Mouse (Mus musculus): ENCODE measurements around the gene Rtn4rl1. TPM values are rescaled to one million over a fixed set of nuclear protein-coding genes. Genes with fewer than 3 reads are reported as not detected.

The Rtn4rl1 gene
- polyA plus RNA-seq, 1 experiment from 2014 or later: 4.2 TPM

- DNase-seq (ENCODE audit: low spot score) (no peak), ATAC-seq (replicated peaks; ENCODE audit: low FRiP score, low read depth) (peak; percentile 38; the same call in 1 of the 2 replicates)
- peak overlapping the region; percentile 71 for H3K27ac ChIP-seq
- H3K4me1 ChIP-seq (replicated peaks; ENCODE audit: insufficient read depth, low read length): peaks cover 14% of the 10 kb centered on the region; the same call in 1 of the 2 replicates
- TF ChIP-seq CTCF (IDR thresholded peaks at IDR 0.05; ENCODE audit: low read depth): no peak
- H3K4me3 ChIP-seq (replicated peaks; ENCODE audit: low read depth, low read length): no peak overlapping the region
- peaks cover 14% of the 10 kb centered on the region; the same call in 1 of the 2 replicates for H3K36me3 ChIP-seq (ENCODE audit: insufficient read depth, low read length)
- no peaks in the 10 kb centered on the region for H3K27me3 ChIP-seq (ENCODE audit: insufficient read depth, low read length)
- H3K4me2 ChIP-seq (ENCODE audit: low read length): no peak overlapping the region
- no peaks in the 10 kb centered on the region for H3K9me3 ChIP-seq (replicated peaks; ENCODE audit: low read length)
- WGBS: 81% methylated on average over 14 of the region's 14 CpGs
- no peak overlapping the region for H3K9ac ChIP-seq (ENCODE audit: low read depth, low read length)
Measured at GRCm38 (mm10) chr11:75158432-75158831, 35.2 kb upstream of the Rtn4rl1 start.

GRCm38 (mm10) chr11:75159564-75159963 is 34.0 kb upstream of the Rtn4rl1 start:
- TF ChIP-seq CTCF (IDR thresholded peaks at IDR 0.05; ENCODE audit: low read depth): peak; percentile 66
- no peaks in the 10 kb centered on the region for H3K9me3 ChIP-seq (replicated peaks; ENCODE audit: low read length)
- no peaks in the 10 kb centered on the region for H3K27me3 ChIP-seq (ENCODE audit: insufficient read depth, low read length)
- no peak overlapping the region for H3K4me3 ChIP-seq (replicated peaks; ENCODE audit: low read depth, low read length)
- DNase-seq (ENCODE audit: low spot score) (no peak), ATAC-seq (replicated peaks; ENCODE audit: low FRiP score, low read depth) (no peak; the same call in 1 of the 2 replicates)
- peaks cover 18% of the 10 kb centered on the region; the same call in 1 of the 2 replicates for H3K36me3 ChIP-seq (ENCODE audit: insufficient read depth, low read length)
- peaks cover 14% of the 10 kb centered on the region for H3K4me1 ChIP-seq (replicated peaks; ENCODE audit: insufficient read depth, low read length)
- H3K27ac ChIP-seq: peak overlapping the region; percentile 71
- no peak overlapping the region for H3K9ac ChIP-seq (ENCODE audit: low read depth, low read length)
- no peak overlapping the region for H3K4me2 ChIP-seq (ENCODE audit: low read length)
- WGBS: 56% methylated on average over 2 of the region's 2 CpGs

- H3K4me1 ChIP-seq (replicated peaks; ENCODE audit: insufficient read depth, low read length): peaks cover 20% of the 10 kb centered on the region
- no peak for TF ChIP-seq CTCF (IDR thresholded peaks at IDR 0.05; ENCODE audit: low read depth)
- H3K9me3 ChIP-seq (replicated peaks; ENCODE audit: low read length): no peaks in the 10 kb centered on the region
- no peak overlapping the region for H3K9ac ChIP-seq (ENCODE audit: low read depth, low read length)
- peaks cover 25% of the 10 kb centered on the region; the same call in 1 of the 2 replicates for H3K36me3 ChIP-seq (ENCODE audit: insufficient read depth, low read length)
- H3K4me3 ChIP-seq (replicated peaks; ENCODE audit: low read depth, low read length): no peak overlapping the region
- ATAC-seq (replicated peaks; ENCODE audit: low FRiP score, low read depth) (no peak), DNase-seq (ENCODE audit: low spot score) (no peak)
- no peaks in the 10 kb centered on the region for H3K27me3 ChIP-seq (ENCODE audit: insufficient read depth, low read length)
- 70% methylated on average over 7 of the region's 7 CpGs for WGBS
- H3K27ac ChIP-seq: peak overlapping the region; percentile 66; the same call in 1 of the 2 replicates
- no peak overlapping the region for H3K4me2 ChIP-seq (ENCODE audit: low read length)
Measured at GRCm38 (mm10) chr11:75160954-75161353, 32.6 kb upstream of the Rtn4rl1 start.

- Histone ChIP-seq H3K4me3 (replicated peaks; ENCODE audit: low read depth, low read length) (no peak overlapping the region), H3K27me3 (ENCODE audit: insufficient read depth, low read length) (0 out of 2 replicates have a peak, but pooled peaks cover 4% of the 10 kb centered on the region), H3K9ac (ENCODE audit: low read depth, low read length) (no peak overlapping the region), H3K4me2 (ENCODE audit: low read length) (no peak overlapping the region), H3K27ac (peak overlapping the region; percentile 66), H3K36me3 (ENCODE audit: insufficient read depth, low read length) (peaks cover 25% of the 10 kb centered on the region; the same call in 1 of the 2 replicates), H3K9me3 (replicated peaks; ENCODE audit: low read length) (no peaks in the 10 kb centered on the region), H3K4me1 (replicated peaks; ENCODE audit: insufficient read depth, low read length) (peaks cover 20% of the 10 kb centered on the region)
- ATAC-seq (replicated peaks; ENCODE audit: low FRiP score, low read depth): no peak
- TF ChIP-seq CTCF (IDR thresholded peaks at IDR 0.05; ENCODE audit: low read depth): no peak
- 53% methylated on average over 4 of the region's 4 CpGs for WGBS
- DNase-seq (ENCODE audit: low spot score): no peak
Measured at GRCm38 (mm10) chr11:75161417-75162008, 32.1 kb upstream of the Rtn4rl1 start.

GRCm38 (mm10) chr11:75162591-75163080 is 30.9 kb upstream of the Rtn4rl1 start:
- no peak for TF ChIP-seq CTCF (IDR thresholded peaks at IDR 0.05; ENCODE audit: low read depth)
- Histone ChIP-seq H3K9me3 (replicated peaks; ENCODE audit: low read length) (no peaks in the 10 kb centered on the region), H3K27ac (peak overlapping the region; percentile 66), H3K27me3 (ENCODE audit: insufficient read depth, low read length) (0 out of 2 replicates have a peak, but pooled peaks cover 4% of the 10 kb centered on the region), H3K4me2 (ENCODE audit: low read length) (peak overlapping the region; percentile 15; the same call in 1 of the 2 replicates), H3K9ac (ENCODE audit: low read depth, low read length) (0 out of 2 replicates have a peak overlapping the region, but pooled peaks have one; percentile 1), H3K36me3 (ENCODE audit: insufficient read depth, low read length) (peaks cover 25% of the 10 kb centered on the region; the same call in 1 of the 2 replicates), H3K4me1 (replicated peaks; ENCODE audit: insufficient read depth, low read length) (peaks cover 26% of the 10 kb centered on the region), H3K4me3 (replicated peaks; ENCODE audit: low read depth, low read length) (no peak overlapping the region)
- 71% methylated on average over 12 of the region's 12 CpGs for WGBS
- ATAC-seq (replicated peaks; ENCODE audit: low FRiP score, low read depth) (no peak), DNase-seq (ENCODE audit: low spot score) (no peak)

GRCm38 (mm10) chr11:75163379-75163778 is 30.2 kb upstream of the Rtn4rl1 start:
- H3K27me3 ChIP-seq (ENCODE audit: insufficient read depth, low read length): 0 out of 2 replicates have a peak, but pooled peaks cover 4% of the 10 kb centered on the region
- peak overlapping the region; percentile 66 for H3K27ac ChIP-seq
- no peaks in the 10 kb centered on the region for H3K9me3 ChIP-seq (replicated peaks; ENCODE audit: low read length)
- no peak for TF ChIP-seq CTCF (IDR thresholded peaks at IDR 0.05; ENCODE audit: low read depth)
- no peak for DNase-seq (ENCODE audit: low spot score)
- H3K4me3 ChIP-seq (replicated peaks; ENCODE audit: low read depth, low read length): 0 out of 2 replicates have a peak overlapping the region, but pooled peaks have one; percentile 2
- no peak for ATAC-seq (replicated peaks; ENCODE audit: low FRiP score, low read depth)
- peaks cover 25% of the 10 kb centered on the region; the same call in 1 of the 2 replicates for H3K36me3 ChIP-seq (ENCODE audit: insufficient read depth, low read length)
- peak overlapping the region; percentile 15; the same call in 1 of the 2 replicates for H3K4me2 ChIP-seq (ENCODE audit: low read length)
- 51% methylated on average over 6 of the region's 6 CpGs for WGBS
- H3K9ac ChIP-seq (ENCODE audit: low read depth, low read length): 0 out of 2 replicates have a peak overlapping the region, but pooled peaks have one; percentile 1
- H3K4me1 ChIP-seq (replicated peaks; ENCODE audit: insufficient read depth, low read length): peaks cover 30% of the 10 kb centered on the region
